Mouse (Mus musculus) neural tube, embryonic 15.5 days (tissue): ENCODE data around the gene Tlr2. TPM values are rescaled to one million over a fixed set of nuclear protein-coding genes. Genes with fewer than 3 reads are reported as not detected.

Source experiments
- ATAC-seq: fragments of 200-750 bp; cut with Nextera tagmentation; 2 replicates; pipeline ENCODE4 v1.8.0; 2017; ENCODE audit warnings: mild to moderate bottlenecking, moderate TSS enrichment, moderate library complexity; ENCODE audit not compliant: low FRiP score
- H3K27ac ChIP-seq: fragments of 300-500 bp; sonication (generic); replicated peaks from 2 replicates; pipeline ENCODE4 v1.5.1; 2015; ENCODE audit warnings: mild to moderate bottlenecking, inconsistent platforms
- H3K27me3 ChIP-seq: fragments of 300-500 bp; sonication (generic); replicated peaks from 2 replicates; pipeline ENCODE4 v1.6.1; 2015; ENCODE audit warnings: inconsistent platforms
- H3K36me3 ChIP-seq: fragments of 300-500 bp; sonication (generic); 2 replicates; pipeline ENCODE4 v1.6.1; 2015; ENCODE audit warnings: inconsistent platforms
- H3K4me1 ChIP-seq: fragments of 300-500 bp; sonication (generic); 2 replicates; pipeline ENCODE4 v1.6.1; 2015; ENCODE audit warnings: inconsistent platforms
- H3K4me2 ChIP-seq: fragments of 300-500 bp; sonication (generic); 2 replicates; pipeline ENCODE4 v1.6.1; 2015; ENCODE audit warnings: inconsistent platforms, mild to moderate bottlenecking, moderate library complexity
- H3K4me3 ChIP-seq: fragments of 300-500 bp; sonication (generic); replicated peaks from 2 replicates; pipeline ENCODE4 v1.5.1; 2015; ENCODE audit warnings: mild to moderate bottlenecking, inconsistent platforms
- H3K9ac ChIP-seq: fragments of 300-500 bp; sonication (generic); replicated peaks from 2 replicates; pipeline ENCODE4 v1.6.1; 2015; ENCODE audit warnings: mild to moderate bottlenecking, inconsistent platforms
- H3K9me3 ChIP-seq: fragments of 300-500 bp; sonication (generic); replicated peaks from 2 replicates; pipeline ENCODE4 v1.6.1; 2016; ENCODE audit warnings: inconsistent platforms
- WGBS: fragments of 180-500 bp; shearing (Covaris S2); methylation state at CpG from one replicate; pipeline ENCODE4 v1.1.7; 2015; ENCODE audit warnings: mixed read lengths; 5-methylcytosine and 5-hydroxymethylcytosine counted together
- polyA plus RNA-seq: library from polyadenylated mRNA; unstranded; fragments of >200 nt; fragmentation: Nextera tagmentation; extraction: Ambion mirVana; gene quantifications from 2 replicates; pipeline ENCODE4 v1.2.1, GENCODE M21; 2015

Gene Tlr2
- polyA plus RNA-seq, 1 experiment from 2014 or later, result 1.3 TPM

DNA sequence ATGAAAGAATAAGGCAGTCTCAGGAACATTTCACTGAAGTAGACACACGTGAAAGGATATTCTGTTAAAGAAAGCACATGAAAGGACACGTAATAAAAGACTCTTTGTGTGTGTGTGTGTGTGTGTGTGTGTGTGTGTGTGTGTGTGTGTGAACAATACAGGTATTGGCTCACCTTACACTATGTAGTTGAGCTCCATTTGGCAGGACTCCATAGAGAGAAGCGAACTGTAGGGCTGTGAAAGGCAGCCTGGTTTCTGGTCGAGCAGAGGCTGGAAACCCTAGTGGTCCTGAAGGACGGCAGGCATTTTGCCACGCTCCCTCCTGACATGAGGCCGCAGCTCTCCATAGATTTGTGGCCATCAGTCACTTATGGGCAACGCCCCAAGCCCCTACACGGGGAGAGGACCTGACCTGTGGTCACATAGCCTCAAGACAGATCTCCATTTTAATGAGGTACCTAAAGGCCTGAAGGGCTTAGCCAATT, 22.5 kb upstream of the Tlr2 start:
- H3K4me1 ChIP-seq, result no peaks in the 10 kb centered on the region
- no peaks in the 10 kb centered on the region for H3K9me3 ChIP-seq
- no peak overlapping the region for H3K9ac ChIP-seq
- H3K4me3 ChIP-seq, result no peak overlapping the region
- no peak overlapping the region for H3K27ac ChIP-seq
- no peak for ATAC-seq
- H3K4me2 ChIP-seq, result no peak overlapping the region
- no peaks in the 10 kb centered on the region for H3K36me3 ChIP-seq
- no peaks in the 10 kb centered on the region for H3K27me3 ChIP-seq
- WGBS, result 87% methylated on average over 9 of the region's 9 CpGs

DNA sequence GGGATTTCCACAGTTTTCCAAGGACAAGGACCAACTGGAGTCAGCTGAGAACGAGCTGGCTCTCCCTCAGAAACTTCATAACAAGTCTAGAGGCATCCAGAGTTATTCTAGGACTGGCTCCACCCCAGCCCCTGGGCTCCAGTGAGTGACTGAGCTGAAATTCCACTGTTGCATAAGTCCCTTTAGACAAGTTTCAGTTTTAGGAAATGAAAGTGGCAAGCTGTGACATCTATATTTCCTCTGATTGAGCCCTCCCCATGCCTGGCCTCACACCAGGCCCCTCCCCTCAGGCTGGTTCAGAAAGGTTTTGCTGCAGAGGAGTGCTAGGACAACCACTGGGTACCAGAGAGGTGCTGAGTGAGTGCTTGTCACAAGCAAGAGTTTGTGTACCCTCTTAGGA, 21.4 kb upstream of the Tlr2 start:
- no peak overlapping the region for H3K9ac ChIP-seq
- ATAC-seq, result no peak
- H3K27ac ChIP-seq, result no peak overlapping the region
- WGBS, result 67% methylated on average over 1 of the region's 1 CpGs
- no peak overlapping the region for H3K4me2 ChIP-seq
- no peaks in the 10 kb centered on the region for H3K9me3 ChIP-seq
- H3K4me3 ChIP-seq, result no peak overlapping the region
- H3K36me3 ChIP-seq, result no peaks in the 10 kb centered on the region
- H3K27me3 ChIP-seq, result no peaks in the 10 kb centered on the region
- no peaks in the 10 kb centered on the region for H3K4me1 ChIP-seq

DNA sequence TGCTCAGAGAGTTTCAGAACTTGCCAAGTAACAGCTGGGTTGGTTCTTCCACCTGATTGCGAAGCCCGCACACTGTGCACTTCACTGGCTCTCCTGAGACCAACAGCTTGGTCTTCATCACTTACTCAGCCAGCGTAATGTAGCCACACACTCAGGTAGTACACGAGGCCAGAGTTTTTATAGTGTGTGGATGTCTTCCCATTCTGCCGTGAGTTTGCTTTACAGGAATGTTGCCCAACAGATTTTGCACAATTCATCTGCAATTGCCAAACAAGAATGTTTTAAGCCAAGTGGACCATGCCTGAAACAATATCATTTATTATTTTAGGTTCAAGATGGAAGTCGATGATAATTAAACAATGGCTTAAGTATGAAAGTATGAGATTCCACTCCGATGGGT, 18.0 kb upstream of the Tlr2 start:
- H3K4me2 ChIP-seq, result no peak overlapping the region
- no peak overlapping the region for H3K27ac ChIP-seq
- no peaks in the 10 kb centered on the region for H3K36me3 ChIP-seq
- no peaks in the 10 kb centered on the region for H3K4me1 ChIP-seq
- 79% methylated on average over 7 of the region's 7 CpGs for WGBS
- no peak overlapping the region for H3K9ac ChIP-seq
- H3K27me3 ChIP-seq, result no peaks in the 10 kb centered on the region
- no peaks in the 10 kb centered on the region for H3K9me3 ChIP-seq
- ATAC-seq, result no peak
- no peak overlapping the region for H3K4me3 ChIP-seq

DNA sequence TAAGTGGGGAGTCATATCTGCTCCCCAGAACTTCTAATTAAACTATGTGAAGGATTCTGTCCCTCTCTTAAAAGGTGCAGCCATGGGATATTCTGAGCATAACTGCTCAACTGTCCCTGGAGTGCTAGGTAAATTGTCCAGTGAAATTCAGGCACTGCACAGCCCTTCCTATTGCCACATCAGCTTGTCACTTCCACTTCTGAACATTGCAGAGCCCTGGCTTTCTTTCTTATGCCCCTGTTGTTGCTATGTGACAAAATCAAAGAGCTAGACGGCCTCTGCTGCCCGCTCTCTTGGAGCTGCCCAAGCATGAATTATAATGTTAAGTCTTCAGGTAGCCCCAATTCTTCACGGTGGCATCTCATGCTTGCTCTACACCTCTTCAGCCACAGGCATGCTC, 17.5 kb upstream of the Tlr2 start:
- Histone ChIP-seq H3K4me1 (no peaks in the 10 kb centered on the region), H3K4me3 (no peak overlapping the region), H3K27ac (no peak overlapping the region), H3K36me3 (no peaks in the 10 kb centered on the region), H3K9me3 (no peaks in the 10 kb centered on the region), H3K9ac (no peak overlapping the region), H3K27me3 (no peaks in the 10 kb centered on the region), H3K4me2 (no peak overlapping the region)
- no peak for ATAC-seq
- 82% methylated on average over 3 of the region's 3 CpGs for WGBS

DNA sequence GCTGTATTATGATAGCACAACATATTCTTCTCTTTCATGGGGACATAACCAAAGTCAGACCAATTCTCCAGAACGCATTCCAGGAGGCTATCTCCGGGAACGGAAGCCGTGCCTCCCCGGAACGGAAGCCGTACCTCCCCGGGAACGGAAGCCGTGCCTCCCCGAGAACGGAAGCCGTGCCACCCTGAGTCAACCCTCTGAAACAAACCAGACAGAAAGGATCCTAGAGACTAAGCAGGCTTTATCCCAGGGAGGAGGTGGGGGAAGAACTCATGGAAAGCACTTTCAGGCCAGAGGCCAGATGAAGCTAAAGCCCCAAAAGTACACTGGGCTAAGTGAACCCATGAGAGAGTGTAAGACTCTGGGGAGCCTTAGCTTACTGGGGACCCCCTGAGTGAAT, 16.1 kb upstream of the Tlr2 start:
- Histone ChIP-seq H3K9me3 (no peaks in the 10 kb centered on the region), H3K4me3 (no peak overlapping the region), H3K27ac (no peak overlapping the region), H3K27me3 (no peaks in the 10 kb centered on the region), H3K9ac (no peak overlapping the region), H3K4me1 (no peaks in the 10 kb centered on the region), H3K36me3 (no peaks in the 10 kb centered on the region), H3K4me2 (no peak overlapping the region)
- ATAC-seq, result no peak
- WGBS, result 96% methylated on average over 13 of the region's 13 CpGs

DNA sequence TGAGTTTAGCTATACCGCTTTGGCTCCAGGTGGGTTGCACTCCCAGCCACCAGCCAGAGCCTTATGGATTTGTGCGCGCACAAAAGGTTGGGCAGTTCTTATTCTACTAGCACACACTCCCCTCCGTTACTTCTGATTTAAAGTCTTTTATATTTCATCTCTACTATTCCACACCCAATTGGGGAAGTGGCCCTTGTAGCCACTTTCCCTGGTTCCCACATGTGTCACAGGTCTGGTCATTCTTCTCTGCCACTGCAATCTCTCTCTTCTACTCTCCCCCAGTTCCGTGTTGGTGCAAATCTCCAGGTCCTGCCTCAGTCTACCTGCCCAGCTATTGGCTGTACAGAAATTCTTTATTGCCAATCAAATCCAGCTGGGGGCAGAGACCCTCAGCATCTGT, 14.1 kb upstream of the Tlr2 start:
- WGBS, result 91% methylated on average over 5 of the region's 5 CpGs
- ATAC-seq, result no peak

DNA sequence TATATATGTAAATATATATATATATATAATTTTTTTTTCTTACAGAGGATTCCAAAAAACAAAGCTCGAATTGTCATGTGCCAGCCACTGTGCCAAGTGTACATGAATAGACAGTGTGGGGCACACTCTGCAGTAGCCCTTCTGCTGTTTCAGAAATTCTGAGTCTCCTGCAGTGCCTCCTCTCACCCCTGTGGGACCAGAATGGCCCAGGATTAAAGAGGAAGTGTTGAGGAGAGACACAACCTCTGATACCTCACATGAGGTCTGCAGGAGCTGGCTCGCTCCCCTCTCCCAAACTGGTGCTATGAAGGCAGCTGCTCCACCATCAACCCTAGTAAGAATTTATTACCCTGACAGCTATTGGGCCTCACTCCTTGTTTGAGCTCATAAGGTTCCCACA, 7.8 kb upstream of the Tlr2 start:
- no peaks in the 10 kb centered on the region for H3K36me3 ChIP-seq
- H3K4me2 ChIP-seq, result no peak overlapping the region
- WGBS, result 81% methylated on average over 2 of the region's 2 CpGs
- H3K9me3 ChIP-seq, result no peaks in the 10 kb centered on the region
- no peak overlapping the region for H3K9ac ChIP-seq
- no peak overlapping the region for H3K27ac ChIP-seq
- no peak for ATAC-seq
- H3K27me3 ChIP-seq, result no peaks in the 10 kb centered on the region
- no peaks in the 10 kb centered on the region for H3K4me1 ChIP-seq
- H3K4me3 ChIP-seq, result no peak overlapping the region

More for the DNA sequence above, 14.1 kb upstream of the Tlr2 start:
- no peak overlapping the region for H3K27ac ChIP-seq
- H3K36me3 ChIP-seq, result no peaks in the 10 kb centered on the region
- no peaks in the 10 kb centered on the region for H3K9me3 ChIP-seq
- no peak overlapping the region for H3K4me2 ChIP-seq
- no peaks in the 10 kb centered on the region for H3K27me3 ChIP-seq
- H3K4me1 ChIP-seq, result no peaks in the 10 kb centered on the region
- H3K4me3 ChIP-seq, result no peak overlapping the region
- H3K9ac ChIP-seq, result no peak overlapping the region

DNA sequence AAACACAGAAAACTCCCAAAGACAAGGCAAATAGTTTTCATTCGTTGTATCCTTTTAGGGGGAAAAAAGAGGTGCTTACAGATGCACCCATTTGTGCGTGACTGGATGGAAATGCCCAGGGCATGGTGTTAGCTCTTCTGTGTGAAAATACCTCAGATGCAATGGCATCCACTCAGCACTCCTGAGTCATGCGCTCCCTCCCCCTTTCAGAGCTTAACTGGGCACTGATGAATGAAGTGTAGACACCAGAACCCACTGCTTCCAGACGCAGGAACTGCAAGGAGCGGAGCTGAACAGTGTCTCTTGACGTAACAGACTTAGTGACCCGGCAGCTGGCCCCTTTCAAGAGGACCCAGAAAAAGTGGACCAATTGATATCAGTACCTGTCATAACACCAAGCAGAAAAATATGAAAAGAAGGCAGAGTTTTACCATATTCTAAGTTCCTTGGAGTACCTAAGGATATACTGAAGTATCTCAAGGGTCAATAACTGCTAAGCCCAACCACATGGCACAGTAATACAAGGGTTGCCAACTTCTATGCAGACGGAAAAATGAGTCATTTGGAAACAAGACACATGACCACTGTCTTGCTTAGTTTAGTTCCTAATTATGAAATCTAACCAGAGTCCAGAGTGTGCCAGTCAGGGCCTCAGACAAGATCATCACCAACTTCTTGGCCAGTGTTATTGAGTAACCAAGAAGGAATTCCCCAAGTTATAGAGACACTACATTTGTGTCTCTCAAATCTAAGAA, 3.4 kb upstream of the Tlr2 start:
- Histone ChIP-seq H3K27ac (no peak overlapping the region), H3K4me2 (no peak overlapping the region), H3K4me1 (peaks cover 11% of the 10 kb centered on the region), H3K4me3 (no peak overlapping the region), H3K27me3 (peaks cover 8% of the 10 kb centered on the region), H3K36me3 (no peaks in the 10 kb centered on the region), H3K9ac (no peak overlapping the region), H3K9me3 (no peaks in the 10 kb centered on the region)
- ATAC-seq, result no peak
- WGBS, result 81% methylated on average over 8 of the region's 8 CpGs

DNA sequence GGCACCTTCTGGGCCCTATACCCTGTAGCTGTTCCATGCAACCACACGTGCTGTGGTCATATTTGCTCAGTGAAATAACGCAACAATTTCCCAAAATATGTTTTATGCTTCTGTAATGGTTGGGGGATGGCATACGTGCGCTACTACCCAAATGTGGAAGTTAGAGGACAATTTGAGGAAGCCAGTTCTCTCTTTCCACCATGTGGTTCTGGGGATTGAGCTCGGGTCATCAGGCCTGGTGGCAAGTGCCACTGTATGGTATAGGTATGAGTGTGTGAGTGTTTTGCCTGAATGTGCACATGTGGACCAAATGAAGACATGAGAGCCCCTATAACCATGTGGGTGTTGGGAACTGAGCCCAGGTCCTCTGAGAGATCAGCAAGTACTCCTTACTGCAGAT, 2.1 kb downstream of the Tlr2 start:
- 91% methylated on average over 5 of the region's 5 CpGs for WGBS

DNA sequence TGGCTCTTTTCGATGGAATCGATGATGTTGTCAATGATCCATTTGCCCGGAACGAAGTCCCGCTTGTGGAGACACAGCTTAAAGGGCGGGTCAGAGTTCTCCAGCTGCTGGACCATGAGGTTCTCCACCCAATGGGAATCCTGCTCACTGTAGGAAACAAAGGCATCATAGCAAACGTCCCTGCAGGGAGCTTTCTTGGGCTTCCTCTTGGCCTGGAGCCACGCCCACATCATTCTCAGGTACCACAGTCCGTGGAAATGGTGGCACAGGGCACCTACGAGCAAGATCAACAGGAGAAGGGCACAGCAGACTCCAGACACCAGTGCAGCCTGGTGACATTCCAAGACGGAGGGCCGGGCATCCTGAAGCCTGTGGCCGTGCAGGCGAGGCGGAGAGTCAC, 4.9 kb downstream of the Tlr2 start:
- no peak for ATAC-seq
- no peak overlapping the region for H3K4me2 ChIP-seq

More for the DNA sequence above, 2.1 kb downstream of the Tlr2 start:
- ATAC-seq, result no peak
- Histone ChIP-seq H3K4me2 (no peak overlapping the region), H3K9ac (no peak overlapping the region), H3K4me1 (peaks cover 11% of the 10 kb centered on the region), H3K4me3 (no peak overlapping the region), H3K36me3 (no peaks in the 10 kb centered on the region), H3K27ac (no peak overlapping the region), H3K9me3 (no peaks in the 10 kb centered on the region), H3K27me3 (peaks cover 13% of the 10 kb centered on the region)

DNA sequence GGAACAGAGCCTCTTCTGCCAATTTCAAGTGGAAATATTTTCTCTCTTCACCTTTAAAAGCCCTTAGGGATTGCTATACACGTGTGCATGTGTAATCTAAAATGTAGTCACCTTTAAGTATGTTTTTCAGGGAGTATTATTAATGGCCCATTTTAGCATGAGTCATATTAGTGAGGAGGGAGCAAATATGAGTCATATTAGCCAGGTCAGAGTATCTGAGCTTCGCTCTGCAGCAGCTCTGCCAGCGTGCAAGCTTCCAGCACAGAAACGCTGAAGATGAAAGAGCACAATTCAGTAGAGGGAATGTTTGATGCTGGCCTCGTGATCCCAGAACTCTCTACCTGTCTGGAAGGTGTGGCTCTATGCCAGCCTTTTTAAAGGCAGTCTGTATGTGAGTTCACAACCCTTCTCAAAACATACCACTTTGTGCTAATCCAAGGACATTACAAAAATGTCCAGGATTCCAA, 13.4 kb downstream of the Tlr2 start:
- Histone ChIP-seq H3K36me3 (no peaks in the 10 kb centered on the region), H3K4me3 (no peak overlapping the region), H3K27me3 (no peaks in the 10 kb centered on the region), H3K9ac (no peak overlapping the region), H3K9me3 (no peaks in the 10 kb centered on the region), H3K4me1 (no peaks in the 10 kb centered on the region), H3K4me2 (no peak overlapping the region), H3K27ac (0 out of 2 replicates have a peak overlapping the region, but pooled peaks have one; percentile 11)
- 67% methylated on average over 5 of the region's 5 CpGs for WGBS
- ATAC-seq, result no peak

More for the DNA sequence above, 4.9 kb downstream of the Tlr2 start:
- no peak overlapping the region for H3K9ac ChIP-seq
- no peak overlapping the region for H3K4me3 ChIP-seq
- H3K4me1 ChIP-seq, result peaks cover 9% of the 10 kb centered on the region
- no peak overlapping the region for H3K27ac ChIP-seq
- 90% methylated on average over 15 of the region's 15 CpGs for WGBS
- peaks cover 8% of the 10 kb centered on the region; the same call in 1 of the 2 replicates for H3K27me3 ChIP-seq
- H3K9me3 ChIP-seq, result no peaks in the 10 kb centered on the region
- no peaks in the 10 kb centered on the region for H3K36me3 ChIP-seq

DNA sequence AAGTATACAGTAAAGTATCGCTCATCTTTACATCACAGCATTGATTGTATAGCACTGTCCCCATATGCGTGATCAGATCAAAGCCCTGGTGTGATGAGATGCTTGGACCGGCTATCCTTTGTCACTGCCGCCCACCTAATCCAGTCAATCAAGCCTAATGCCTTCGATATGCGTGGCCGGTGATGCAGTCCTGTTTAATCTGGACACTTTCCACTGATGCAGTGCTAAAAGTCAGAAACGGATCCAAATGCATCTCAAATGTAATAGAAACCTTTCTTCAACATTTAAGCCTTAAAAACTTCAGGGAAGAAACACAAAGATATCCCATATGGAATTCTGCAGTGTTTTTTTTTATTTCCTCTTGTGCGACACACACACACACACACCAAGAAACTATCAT, 13.9 kb downstream of the Tlr2 start:
- H3K9ac ChIP-seq, result no peak overlapping the region

More for the DNA sequence above, 13.9 kb downstream of the Tlr2 start:
- Histone ChIP-seq H3K27ac (no peak overlapping the region), H3K4me2 (no peak overlapping the region), H3K9me3 (no peaks in the 10 kb centered on the region), H3K36me3 (no peaks in the 10 kb centered on the region), H3K4me1 (no peaks in the 10 kb centered on the region), H3K27me3 (no peaks in the 10 kb centered on the region), H3K4me3 (no peak overlapping the region)
- no peak for ATAC-seq
- 88% methylated on average over 9 of the region's 9 CpGs for WGBS
